Mouse (Mus musculus) ovary, postnatal 14 days (tissue): ENCODE data around the gene Dhrs1.

Experiments used
- DNase-seq: peaks from one replicate; pipeline ENCODE4 v3.0.0; 2022; ENCODE audit warnings: low spot score

The Dhrs1 gene

GRCm38 (mm10) chr14:55762001-55762821 is 16.7 kb upstream of the Dhrs1 start:
- DNase-seq = no peak

- no peak for DNase-seq
These were observed 15.7 kb upstream of the Dhrs1 start, which contains the start of gene Ltb4r2 for GRCm38 (mm10) chr14:55761163-55761562. Ltb4r2 (plus strand) TSS chr14:55761428.

DNA sequence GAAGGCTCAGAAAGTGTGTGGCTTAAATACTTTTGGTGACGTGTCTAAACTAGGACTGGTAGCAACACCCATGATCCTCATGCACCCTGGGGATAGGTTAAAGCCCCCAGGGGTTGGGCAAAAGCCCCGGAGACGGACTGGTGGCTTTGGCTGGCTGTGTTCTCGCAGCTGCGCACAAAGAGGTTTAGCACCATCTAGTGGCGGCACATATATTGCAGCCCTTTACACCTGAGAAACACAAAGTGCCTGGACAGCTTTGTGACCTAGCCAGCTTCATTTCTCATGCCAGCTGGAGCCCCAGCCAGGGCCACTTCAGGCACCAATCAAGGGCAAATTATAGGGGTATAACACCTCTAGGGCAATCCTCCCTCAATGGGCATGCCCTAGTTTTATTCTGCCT is 14.7 kb upstream of the Dhrs1 start:
- DNase-seq = peak; percentile 86

- DNase-seq = no peak
These were observed 12.9 kb upstream of the Dhrs1 start, which contains the start of gene Cideb for GRCm38 (mm10) chr14:55758363-55758784. Cideb (minus strand) TSS chr14:55758458.

- no peak for DNase-seq
These were observed 12.1 kb upstream of the Dhrs1 start for GRCm38 (mm10) chr14:55757566-55757965.

DNA sequence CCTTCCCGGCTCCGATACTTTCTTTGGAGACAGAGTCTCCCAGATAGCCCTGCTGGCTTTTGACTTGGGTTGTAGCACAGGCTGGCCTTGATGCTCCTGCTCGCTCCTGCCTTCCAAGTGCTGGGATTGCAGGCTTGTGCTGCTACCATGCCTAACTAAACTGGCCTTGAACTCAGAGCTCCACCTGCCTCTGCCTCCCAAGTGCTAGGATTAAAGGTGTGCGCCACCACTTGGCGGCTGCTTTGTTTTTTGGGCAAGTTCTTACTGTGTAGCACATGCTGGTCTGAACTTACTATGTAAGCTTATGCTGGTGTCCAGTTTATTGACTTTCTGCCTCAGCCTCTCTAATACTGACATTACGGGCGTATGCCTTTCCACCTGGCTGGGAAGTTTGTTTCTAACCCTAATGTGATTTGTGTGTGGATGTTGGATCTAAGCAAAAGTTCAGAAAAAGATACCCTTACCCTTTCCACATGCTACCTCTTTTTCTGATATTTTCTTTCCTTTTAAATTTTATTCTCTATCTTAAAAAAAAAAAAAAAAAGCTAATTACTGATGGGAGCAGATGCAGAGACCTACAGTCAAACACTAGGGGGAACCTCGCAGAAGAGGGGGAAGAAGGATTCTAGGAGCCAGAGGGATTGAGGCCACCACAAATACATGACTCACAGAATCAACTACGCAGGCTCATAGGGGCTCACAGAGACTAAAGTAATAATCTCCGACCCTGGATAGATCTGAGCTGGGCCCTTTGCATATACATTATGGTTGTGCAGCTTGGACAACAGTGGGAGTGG is 1.8 kb upstream of the Dhrs1 start:
- no peak for DNase-seq

DNA sequence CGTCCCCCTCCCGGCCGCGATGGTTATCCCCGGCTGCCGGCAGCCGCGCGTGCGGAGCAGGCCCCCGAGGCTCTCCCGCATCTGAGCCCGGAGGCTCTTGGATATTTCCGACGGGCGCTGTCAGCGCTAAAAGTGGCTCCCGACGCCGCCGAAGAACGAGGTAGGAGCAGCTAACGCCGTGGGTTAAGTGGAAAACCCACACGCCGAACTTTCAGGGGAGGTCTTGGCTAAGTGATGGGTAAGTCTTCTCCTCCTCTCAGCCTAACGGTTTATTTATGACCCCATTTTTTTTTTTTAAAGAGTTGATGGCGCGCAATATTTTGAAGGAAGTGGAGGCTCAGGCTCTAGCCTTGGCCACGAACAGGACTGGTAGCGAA is 359 bp upstream of the Dhrs1 start:
- no peak for DNase-seq

DNA sequence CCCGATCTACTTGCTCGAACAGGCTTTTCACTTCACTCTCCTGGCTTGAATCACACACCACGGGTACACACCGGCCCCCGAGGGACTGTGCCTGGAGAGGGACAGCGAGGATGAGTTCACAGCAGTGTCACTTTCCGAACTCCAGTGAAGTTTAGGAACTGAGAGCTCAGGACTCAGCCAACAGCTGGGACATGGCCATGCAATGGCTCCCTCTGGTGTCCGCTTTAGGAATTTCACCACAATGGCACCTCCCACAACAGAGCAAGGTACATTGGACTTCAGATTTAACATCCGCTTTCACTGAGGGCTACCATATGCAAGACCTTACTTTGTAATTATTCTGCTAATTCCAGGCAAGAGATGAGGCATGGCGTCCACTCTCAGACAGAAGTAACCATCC is 1.8 kb downstream of the Dhrs1 start:
- peak; percentile 94 for DNase-seq

DNA sequence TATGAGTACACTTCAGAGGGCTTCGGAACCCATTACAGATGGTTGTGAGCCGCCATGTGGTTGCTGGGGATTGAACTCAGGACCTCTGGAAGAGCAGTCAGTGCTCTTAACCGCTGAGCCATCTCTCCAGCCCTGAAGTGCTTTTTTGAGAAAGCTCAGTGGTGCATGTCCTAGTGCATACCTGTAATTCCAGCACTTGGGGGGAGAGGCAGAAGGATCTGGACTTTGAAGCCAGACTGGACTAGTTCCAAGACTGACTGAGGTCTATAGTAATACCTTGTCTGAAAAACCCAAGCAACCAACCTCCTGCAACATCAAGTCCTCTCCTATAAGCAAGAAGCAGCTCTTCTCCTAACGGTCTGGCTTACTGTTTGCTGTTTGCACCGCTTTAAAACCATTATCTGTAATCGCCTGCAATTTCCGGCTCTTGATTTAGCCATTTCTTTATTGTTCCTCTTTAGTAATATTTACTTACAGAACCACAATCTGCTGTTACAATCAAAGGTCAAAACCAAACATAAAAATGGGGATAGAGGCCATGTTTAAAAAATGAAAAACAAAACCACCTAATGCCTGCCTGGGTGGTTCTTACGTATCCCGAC is 8.3 kb downstream of the Dhrs1 start:
- no peak for DNase-seq

- no peak for DNase-seq
These were observed 9.7 kb downstream of the Dhrs1 start for GRCm38 (mm10) chr14:55735758-55736157.

- DNase-seq = no peak
These were observed 10.2 kb downstream of the Dhrs1 start for GRCm38 (mm10) chr14:55735334-55735733.

- DNase-seq = no peak
These were observed 10.6 kb downstream of the Dhrs1 start for GRCm38 (mm10) chr14:55734869-55735268.

- no peak for DNase-seq
These were observed 11.6 kb downstream of the Dhrs1 start for GRCm38 (mm10) chr14:55733889-55734288.

GRCm38 (mm10) chr14:55730531-55731032 is 14.9 kb downstream of the Dhrs1 start:
- no peak for DNase-seq

- DNase-seq = no peak
These were observed 15.4 kb downstream of the Dhrs1 start for GRCm38 (mm10) chr14:55730116-55730515.

- no peak for DNase-seq
These were observed 17.4 kb downstream of the Dhrs1 start for GRCm38 (mm10) chr14:55727889-55728685.

DNA sequence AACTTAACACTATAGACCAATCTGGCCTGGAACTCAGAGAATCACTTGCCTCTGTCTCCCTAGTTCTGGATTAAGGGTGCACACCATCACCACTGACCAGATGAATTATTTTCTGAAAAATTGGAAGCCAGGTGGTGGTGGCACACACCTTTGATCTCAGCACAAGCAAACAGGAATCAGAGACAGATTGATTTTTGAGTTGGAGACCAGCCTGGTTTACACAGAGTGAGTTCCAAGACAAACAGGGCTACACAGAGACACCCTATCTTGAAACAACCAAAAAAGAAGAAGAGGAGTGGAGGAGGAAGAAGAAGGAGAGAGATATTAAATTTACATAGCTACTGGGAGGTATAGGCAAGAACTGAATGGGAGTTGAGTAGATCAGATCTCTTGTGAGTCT is 19.2 kb downstream of the Dhrs1 start:
- DNase-seq = no peak

DNA sequence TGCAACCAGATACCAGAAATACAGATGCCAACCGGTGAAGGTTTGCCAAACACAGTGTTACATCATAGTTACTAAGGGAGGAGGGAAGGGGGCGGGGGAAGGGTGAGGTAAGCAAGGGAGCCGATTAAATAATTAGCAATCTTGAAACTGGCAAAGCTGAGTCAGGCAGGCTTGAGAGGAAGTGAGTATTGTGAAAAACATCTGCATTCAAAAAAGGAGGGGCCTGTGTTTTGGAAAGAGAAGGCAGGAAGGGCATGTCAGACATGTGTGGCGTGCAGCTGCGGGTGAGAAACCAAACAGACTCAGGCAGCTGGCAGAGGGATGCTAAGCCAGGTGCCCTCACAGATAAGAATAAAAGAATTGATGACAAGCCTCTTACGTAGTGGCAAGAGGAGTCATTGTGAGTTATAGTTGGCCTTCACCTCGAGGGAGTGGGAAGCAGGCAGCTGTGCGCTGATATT is 21.0 kb downstream of the Dhrs1 start:
- DNase-seq = no peak

DNA sequence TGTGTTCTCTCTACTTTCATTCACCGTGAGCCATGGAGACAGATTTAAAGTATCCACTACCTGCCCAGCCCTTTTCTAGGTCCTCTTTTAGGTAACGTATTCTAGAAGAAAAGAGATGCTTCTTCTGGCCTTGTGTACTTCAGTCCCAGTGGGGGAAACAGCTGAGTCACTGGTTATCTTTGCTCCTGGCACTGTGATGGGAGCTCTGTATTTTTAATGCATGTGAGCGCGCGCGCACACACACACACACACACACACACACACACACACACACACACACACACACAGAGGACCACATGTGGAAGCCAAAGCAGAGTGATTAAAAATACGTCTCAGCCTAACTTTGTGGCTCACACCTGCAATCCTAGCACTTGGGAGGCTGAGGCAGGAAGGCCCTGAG is 22.1 kb downstream of the Dhrs1 start:
- no peak for DNase-seq

DNA sequence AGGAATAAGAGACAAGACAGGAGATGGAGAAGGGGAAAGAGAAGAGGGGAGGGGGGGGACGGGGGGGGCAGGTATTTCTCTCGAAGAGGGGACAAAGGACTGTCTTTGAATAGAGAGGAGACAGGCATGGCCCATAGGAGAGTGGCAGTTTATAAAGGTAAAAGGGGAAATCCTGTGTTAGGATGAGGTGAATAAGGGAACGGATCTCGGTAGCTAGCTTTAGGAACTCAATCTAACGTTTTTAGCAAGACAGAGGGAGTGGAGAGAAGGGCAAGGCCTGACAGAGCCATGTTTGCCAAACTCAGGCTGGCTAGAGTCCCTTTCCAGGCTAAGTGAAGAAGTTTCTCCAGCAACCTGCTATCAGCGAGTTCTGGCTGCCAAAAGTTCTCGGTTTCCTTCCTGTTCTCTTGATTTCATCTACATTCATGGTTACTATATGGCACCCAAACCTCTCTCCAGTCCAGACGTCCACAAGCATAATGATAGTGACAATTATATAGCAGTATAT is 23.0 kb downstream of the Dhrs1 start:
- DNase-seq = no peak

DNA sequence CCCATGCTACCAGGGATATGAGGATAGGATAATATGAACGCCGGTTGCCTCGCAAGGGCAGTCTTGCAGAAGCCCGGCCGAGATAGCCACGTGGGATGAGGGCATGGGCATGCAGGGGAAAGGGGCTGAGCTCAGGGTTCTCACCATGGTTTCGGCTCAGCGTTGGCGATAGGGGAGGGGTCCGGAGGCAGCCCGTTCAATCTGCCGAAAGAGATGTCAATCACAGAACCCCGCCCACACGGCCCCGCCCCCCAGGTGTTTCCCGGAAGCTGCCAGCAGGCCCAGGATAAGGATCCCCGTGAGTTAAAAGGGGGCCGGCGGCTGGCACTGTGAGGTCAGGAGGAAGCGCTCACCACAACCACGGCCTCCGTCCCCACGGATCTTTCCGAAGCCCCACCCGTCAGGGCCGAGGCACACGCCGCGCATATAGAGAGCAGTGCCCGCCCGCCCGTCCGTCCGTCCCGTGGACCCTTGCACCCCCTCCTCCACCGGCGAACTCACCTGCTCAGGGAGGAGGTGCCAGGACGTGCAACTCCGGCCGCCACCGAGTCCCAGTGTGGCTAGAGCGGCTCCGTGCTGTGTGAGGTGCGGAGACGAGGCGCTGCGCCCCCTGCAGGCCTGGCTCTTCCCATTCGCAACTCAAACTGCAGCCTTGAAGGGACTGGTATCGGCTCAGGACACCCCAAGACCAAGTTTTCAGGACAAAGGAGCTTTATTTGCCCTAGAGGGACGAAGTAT is 23.6 kb downstream of the Dhrs1 start, which contains the start of gene Rabggta:
TSS of gene Rabggta (minus strand) at position 564 of the 738 bp plus-strand sequence.
- DNase-seq = peak; percentile 82
